In genomic region chr11:43575376-43576151, GRCm38 (mm10) we compare ENCODE assay signal across 8 mouse cellular contexts. TPM values are rescaled to one million over a fixed set of nuclear protein-coding genes. Genes with fewer than 3 reads are reported as not detected.
A peak's percentile ranks its signal among the peaks of the same experiment; 100 is the strongest.
DNase-seq lines count a peak whose midpoint lies in the region; ATAC-seq and TF ChIP-seq lines count a peak whose summit lies in the region.

No protein-coding gene starts in this region.

- TF ChIP-seq EP300 in heart, adult 2 months (IDR thresholded peaks at IDR 0.05; ENCODE audit: insufficient read depth, low read depth, low read length) = no peak

- no peaks in the 10 kb centered on the region for H3K9me3 ChIP-seq in heart, embryonic 11.5 days (replicated peaks; ENCODE audit: control insufficient read depth, low read length)
- H3K9me3 ChIP-seq in embryonic facial prominence, embryonic 13.5 days = no peaks in the 10 kb centered on the region
- H3K9me3 ChIP-seq in intestine, postnatal 0 days (ENCODE audit: control insufficient read depth) = no peaks in the 10 kb centered on the region
- no peaks in the 10 kb centered on the region for H3K9me3 ChIP-seq in midbrain, embryonic 16.5 days (replicated peaks; ENCODE audit: control insufficient read depth, low read length, poor library complexity, severe bottlenecking)

- intact Hi-C loops in heart, adult 2 months (cut with DNase I) = no loop called here

- no peak overlapping the region for H3K4me3 ChIP-seq in heart, embryonic 11.5 days (ENCODE audit: low read depth, low read length)
- H3K4me3 ChIP-seq in heart, adult 2 months = no peak overlapping the region
- H3K4me3 ChIP-seq in embryonic facial prominence, embryonic 13.5 days = no peak overlapping the region
- no peak overlapping the region for H3K4me3 ChIP-seq in intestine, postnatal 0 days (ENCODE audit: low read depth, low read length)
- H3K4me3 ChIP-seq in midbrain, embryonic 16.5 days (ENCODE audit: low read depth, low read length) = no peak overlapping the region

- H3K27me3 ChIP-seq in heart, embryonic 11.5 days (ENCODE audit: control insufficient read depth, insufficient read depth, low read length) = no peaks in the 10 kb centered on the region
- no peaks in the 10 kb centered on the region for H3K27me3 ChIP-seq in heart, adult 2 months (ENCODE audit: control insufficient read depth, insufficient read depth, low read length)
- H3K27me3 ChIP-seq in embryonic facial prominence, embryonic 13.5 days = no peaks in the 10 kb centered on the region
- no peaks in the 10 kb centered on the region for H3K27me3 ChIP-seq in intestine, postnatal 0 days (replicated peaks; ENCODE audit: control insufficient read depth, insufficient read depth, low read length)
- no peaks in the 10 kb centered on the region for H3K27me3 ChIP-seq in midbrain, embryonic 16.5 days (ENCODE audit: control insufficient read depth, insufficient read depth, low read depth, low read length)

- H3K27ac ChIP-seq in heart, embryonic 11.5 days (ENCODE audit: low read depth, low read length) = peak overlapping the region; percentile 54
- no peak overlapping the region for H3K27ac ChIP-seq in heart, adult 2 months
- H3K27ac ChIP-seq in embryonic facial prominence, embryonic 13.5 days = peak overlapping the region; percentile 76
- peak overlapping the region; percentile 50; the same call in 1 of the 2 replicates for H3K27ac ChIP-seq in intestine, postnatal 0 days (ENCODE audit: low read depth, low read length)
- H3K27ac ChIP-seq in midbrain, embryonic 16.5 days (ENCODE audit: low read length) = peak overlapping the region; percentile 35; the same call in 1 of the 2 replicates

- no peaks in the 10 kb centered on the region for H3K79me2 ChIP-seq in heart, adult 2 months (replicated peaks; ENCODE audit: control insufficient read depth, insufficient read depth, low read length)

- no peak for DNase-seq in heart, adult 2 months
- DNase-seq in ovary, postnatal 36 days (ENCODE audit: low spot score) = no peak
- DNase-seq in left cerebral cortex, adult 11 months (ENCODE audit: low spot score) = no peak
- DNase-seq in spleen, postnatal 36 days (ENCODE audit: low spot score in 2 of 2) = no peak

- ATAC-seq in heart, embryonic 11.5 days (replicated peaks; ENCODE audit: insufficient number of reproducible peaks, low FRiP score, low TSS enrichment) = peak; percentile 58
- ATAC-seq in embryonic facial prominence, embryonic 13.5 days (ENCODE audit: insufficient number of reproducible peaks, insufficient read depth, low FRiP score, low TSS enrichment, low read depth) = no peak
- ATAC-seq in intestine, postnatal 0 days = peak; percentile 47; the same call in 1 of the 2 replicates
- peak; percentile 82 for ATAC-seq in midbrain, embryonic 16.5 days

- TF ChIP-seq CTCF in heart, adult 2 months (IDR thresholded peaks at IDR 0.05) = no peak
- no peak for TF ChIP-seq CTCF in intestine, postnatal 0 days (IDR thresholded peaks at IDR 0.05; ENCODE audit: low read depth)

- peaks cover 25% of the 10 kb centered on the region for H3K4me1 ChIP-seq in heart, embryonic 11.5 days (ENCODE audit: control insufficient read depth, insufficient read depth, low read length)
- H3K4me1 ChIP-seq in heart, adult 2 months (ENCODE audit: control insufficient read depth, insufficient read depth, low read length) = peaks cover 2% of the 10 kb centered on the region
- H3K4me1 ChIP-seq in embryonic facial prominence, embryonic 13.5 days = peaks cover 17% of the 10 kb centered on the region
- H3K4me1 ChIP-seq in intestine, postnatal 0 days (replicated peaks; ENCODE audit: control insufficient read depth, insufficient read depth, low read length) = peaks cover 3% of the 10 kb centered on the region; the same call in 1 of the 2 replicates
- H3K4me1 ChIP-seq in midbrain, embryonic 16.5 days (ENCODE audit: control insufficient read depth, insufficient read depth, low read length) = peaks cover 10% of the 10 kb centered on the region

- H3K4me2 ChIP-seq in heart, embryonic 11.5 days = peak overlapping the region; percentile 34
- H3K4me2 ChIP-seq in embryonic facial prominence, embryonic 13.5 days = peak overlapping the region; percentile 27
- H3K4me2 ChIP-seq in intestine, postnatal 0 days (replicated peaks; ENCODE audit: low read depth) = no peak overlapping the region
- H3K4me2 ChIP-seq in midbrain, embryonic 16.5 days (ENCODE audit: low read length) = no peak overlapping the region

- no peak for TF ChIP-seq POLR2A in heart, adult 2 months (IDR thresholded peaks at IDR 0.05; ENCODE audit: insufficient read depth, low read depth, low read length)

- peaks cover 6% of the 10 kb centered on the region for H3K36me3 ChIP-seq in heart, embryonic 11.5 days (ENCODE audit: control insufficient read depth, insufficient read depth, low read length)
- no peaks in the 10 kb centered on the region for H3K36me3 ChIP-seq in heart, adult 2 months (ENCODE audit: control insufficient read depth, insufficient read depth, low read length)
- peaks cover 18% of the 10 kb centered on the region for H3K36me3 ChIP-seq in embryonic facial prominence, embryonic 13.5 days
- peaks cover 11% of the 10 kb centered on the region; the same call in 1 of the 2 replicates for H3K36me3 ChIP-seq in intestine, postnatal 0 days (ENCODE audit: control insufficient read depth, insufficient read depth)
- no peaks in the 10 kb centered on the region for H3K36me3 ChIP-seq in midbrain, embryonic 16.5 days (ENCODE audit: control insufficient read depth, insufficient read depth, low read length)

- peak overlapping the region; percentile 34; the same call in 1 of the 2 replicates for H3K9ac ChIP-seq in heart, embryonic 11.5 days (ENCODE audit: low read depth, low read length)
- H3K9ac ChIP-seq in heart, adult 2 months (ENCODE audit: low read depth, low read length) = no peak overlapping the region
- peak overlapping the region; percentile 44; the same call in 1 of the 2 replicates for H3K9ac ChIP-seq in embryonic facial prominence, embryonic 13.5 days
- no peak overlapping the region for H3K9ac ChIP-seq in intestine, postnatal 0 days (ENCODE audit: low read depth, low read length)
- no peak overlapping the region; the same call in 1 of the 2 replicates for H3K9ac ChIP-seq in midbrain, embryonic 16.5 days (ENCODE audit: low read depth, low read length)

- WGBS in heart, embryonic 11.5 days (ENCODE audit: insufficient replicate concordance) = 10% methylated on average over 9 of the region's 9 CpGs
- WGBS in heart, adult 2 months = 42% methylated on average over 9 of the region's 9 CpGs
- WGBS in embryonic facial prominence, embryonic 13.5 days = 11% methylated on average over 9 of the region's 9 CpGs
- 30% methylated on average over 9 of the region's 9 CpGs for WGBS in intestine, postnatal 0 days
- WGBS in midbrain, embryonic 16.5 days = 3% methylated on average over 9 of the region's 9 CpGs

RNA-seq across cellular contexts. Expression of gene 4933415A04Rik, which starts 11.3 kb away (rescaled TPM):
- polyA plus RNA-seq in heart, embryonic 11.5 days (2014; fragmentation: Nextera tagmentation; extraction: Ambion mirVana) = 4.6 and 5.3 TPM in 2 replicates
- total RNA-seq in heart, adult 2 months (2021) = under 1 TPM; 0.26 to 0.68 TPM
- 0.23 and 0.29 TPM in 2 replicates for polyA plus RNA-seq in heart, adult 2 months (2012; rRNA removed)
- polyA plus RNA-seq in embryonic facial prominence, embryonic 13.5 days (2015; fragmentation: Nextera tagmentation; extraction: Ambion mirVana) = 3.5 and 4.2 TPM in 2 replicates
- 5.3 and 7.9 TPM in 2 replicates for polyA plus RNA-seq in intestine, postnatal 0 days (2015; fragmentation: Nextera tagmentation; extraction: Ambion mirVana)
- polyA plus RNA-seq in midbrain, embryonic 16.5 days (2015; fragmentation: Nextera tagmentation; extraction: Ambion mirVana) = 3.0 and 3.2 TPM in 2 replicates

RNA-seq across cellular contexts. Expression of gene Fabp6, which starts 25.8 kb away (rescaled TPM):
- not detected in 2 replicates for polyA plus RNA-seq in heart, embryonic 11.5 days (2014; fragmentation: Nextera tagmentation; extraction: Ambion mirVana)
- not detected for total RNA-seq in heart, adult 2 months (2021)
- not detected in 2 replicates for polyA plus RNA-seq in heart, adult 2 months (2012; rRNA removed)
- polyA plus RNA-seq in embryonic facial prominence, embryonic 13.5 days (2015; fragmentation: Nextera tagmentation; extraction: Ambion mirVana) = 26.5 TPM in 1 of 2 replicates, not detected in the other
- polyA plus RNA-seq in intestine, postnatal 0 days (2015; fragmentation: Nextera tagmentation; extraction: Ambion mirVana) = 88.4 and 127 TPM in 2 replicates
- not detected in 2 replicates for polyA plus RNA-seq in midbrain, embryonic 16.5 days (2015; fragmentation: Nextera tagmentation; extraction: Ambion mirVana)

RNA-seq across cellular contexts. Expression of gene Ccnjl, which starts 47.0 kb away (rescaled TPM):
- polyA plus RNA-seq in heart, embryonic 11.5 days (2014; fragmentation: Nextera tagmentation; extraction: Ambion mirVana) = 23.2 and 25.1 TPM in 2 replicates
- 1 to 10 TPM; 2.1 to 3.0 TPM for total RNA-seq in heart, adult 2 months (2021)
- polyA plus RNA-seq in heart, adult 2 months (2012; rRNA removed) = 2.0 and 2.9 TPM in 2 replicates
- 13.7 and 14.2 TPM in 2 replicates for polyA plus RNA-seq in embryonic facial prominence, embryonic 13.5 days (2015; fragmentation: Nextera tagmentation; extraction: Ambion mirVana)
- 15.8 and 19.1 TPM in 2 replicates for polyA plus RNA-seq in intestine, postnatal 0 days (2015; fragmentation: Nextera tagmentation; extraction: Ambion mirVana)
- polyA plus RNA-seq in midbrain, embryonic 16.5 days (2015; fragmentation: Nextera tagmentation; extraction: Ambion mirVana) = 7.4 and 10.4 TPM in 2 replicates

Comparison
In these comparisons a context has a peak if more than half of its experiments do, and no peak if none do; other contexts are left out.
1. H3K9ac ChIP-seq: peak in heart, embryonic 11.5 days (single experiment) and embryonic facial prominence, embryonic 13.5 days (single experiment); none in heart, adult 2 months (single experiment), intestine, postnatal 0 days (single experiment) and midbrain, embryonic 16.5 days (single experiment).
2. H3K4me2 ChIP-seq: peak in heart, embryonic 11.5 days (single experiment) and embryonic facial prominence, embryonic 13.5 days (single experiment); none in intestine, postnatal 0 days (single experiment) and midbrain, embryonic 16.5 days (single experiment).